Mouse (Mus musculus) lung, adult 2 months (tissue): ENCODE measurements around the gene P2ry10b. TPM values are rescaled to one million over a fixed set of nuclear protein-coding genes. Genes with fewer than 3 reads are reported as not detected.

Source experiments
- DNase-seq: peaks from one replicate; pipeline ENCODE4 v3.0.0; 2022
- H3K4me1 ChIP-seq: fragments of 200-500 bp; 2 replicates; pipeline ENCODE4 v1.6.1; 2011; ENCODE audit warnings: low read length; ENCODE audit not compliant: control insufficient read depth, insufficient read depth
- H3K4me3 ChIP-seq: fragments of 200-500 bp; replicated peaks from 2 replicates; pipeline ENCODE3; 2011; ENCODE audit warnings: low read depth, mild to moderate bottlenecking, control low read depth, low read length; ENCODE audit errors: extremely low read depth
- CTCF ChIP-seq: fragments of 200-500 bp; IDR thresholded peaks from 2 replicates; pipeline ENCODE4 v1.5.1; 2011; ENCODE audit warnings: mild to moderate bottlenecking, low read length, control low read depth; ENCODE audit not compliant: insufficient read depth
- POLR2A ChIP-seq: fragments of 200-500 bp; IDR thresholded peaks from 2 replicates; pipeline ENCODE4 v1.6.1; 2011; ENCODE audit warnings: low read depth, mild to moderate bottlenecking, control low read depth, low read length, borderline replicate concordance; ENCODE audit errors: extremely low read depth
- WGBS: fragments of 180-500 bp; shearing (Covaris S2); methylation state at CpG from one replicate; pipeline ENCODE4 v1.1.7; 2018; 5-methylcytosine and 5-hydroxymethylcytosine counted together
- polyA plus RNA-seq: library from polyadenylated mRNA; depleted of rRNA; stranded (reverse); fragments of >200 nt; gene quantifications from 2 replicates; pipeline ENCODE4 v1.2.3, GENCODE M21; 2012; rRNA removed

Gene P2ry10b
- polyA plus RNA-seq, 1 experiment: 4.4 TPM

DNA sequence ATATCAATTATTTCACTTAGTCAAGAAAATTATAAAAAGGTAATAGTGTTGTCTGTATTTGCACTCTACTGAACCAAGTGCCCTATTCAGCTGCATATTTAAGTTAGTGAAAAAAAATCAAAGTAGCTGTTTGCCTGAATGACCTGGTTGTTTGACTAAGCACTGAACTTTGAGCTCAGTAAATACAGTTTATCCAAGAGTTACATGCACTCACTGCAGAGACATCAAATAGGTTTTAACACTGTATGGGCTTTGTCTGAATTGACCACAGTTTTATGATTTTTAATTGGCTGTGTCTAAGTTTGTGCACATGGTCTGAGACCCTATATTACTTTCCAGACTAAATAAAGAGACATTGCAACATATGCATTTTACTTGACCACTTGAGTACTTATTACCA is 20.4 kb downstream of the P2ry10b start:
- no peak for TF ChIP-seq POLR2A
- no peak for DNase-seq
- Histone ChIP-seq H3K4me1 (no peaks in the 10 kb centered on the region), H3K4me3 (no peak overlapping the region)

DNA sequence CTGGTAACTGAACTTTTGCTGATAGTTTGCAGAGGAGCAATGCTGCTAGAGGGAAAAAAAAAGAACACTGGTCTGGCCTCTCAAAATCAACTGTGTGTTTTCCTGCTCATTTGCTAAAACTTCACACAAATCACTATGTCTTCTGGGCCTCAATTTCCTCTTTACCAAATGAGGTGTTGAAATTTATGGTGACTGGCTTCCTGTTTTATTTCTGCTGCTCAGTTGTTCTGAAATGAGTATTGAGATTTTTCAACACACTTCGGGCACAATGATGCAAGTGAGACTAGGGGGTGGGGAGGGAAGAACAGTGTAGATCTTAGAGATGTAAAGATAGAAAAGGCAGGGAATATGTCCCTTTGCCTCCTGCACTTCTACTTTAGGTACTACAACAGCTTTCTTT is 30.0 kb downstream of the P2ry10b start:
- DNase-seq: no peak
- Histone ChIP-seq H3K4me3 (no peak overlapping the region), H3K4me1 (no peaks in the 10 kb centered on the region)
- TF ChIP-seq POLR2A: no peak
- WGBS: 64% methylated on average over 1 of the region's 1 CpGs

DNA sequence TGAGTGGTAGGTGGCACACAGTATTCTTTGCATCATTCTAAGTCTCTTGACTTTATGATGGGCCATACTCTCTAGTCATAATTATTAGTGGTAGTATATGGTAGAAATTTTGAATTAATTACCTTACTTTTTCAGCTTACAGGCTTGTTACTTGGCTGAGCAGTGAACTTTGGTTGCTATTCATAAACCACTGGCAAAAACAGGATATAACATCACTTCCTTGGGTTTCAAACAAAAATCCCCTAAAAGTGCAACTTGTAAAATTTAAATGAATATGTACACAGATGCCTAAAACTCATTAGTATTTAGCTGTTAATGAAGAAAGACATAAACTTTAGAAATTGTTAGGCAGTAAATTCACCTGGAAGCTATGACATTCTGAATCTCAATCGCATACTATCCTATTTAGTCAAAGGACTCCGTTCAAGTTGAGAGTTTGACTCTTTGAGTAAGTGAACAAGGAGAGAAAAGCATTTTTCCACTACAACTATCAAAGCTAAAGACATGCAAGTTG is 68.9 kb downstream of the P2ry10b start:
- 87% methylated on average over 2 of the region's 2 CpGs for WGBS
- TF ChIP-seq CTCF (no peak), POLR2A (no peak)

More for the DNA sequence above, 68.9 kb downstream of the P2ry10b start:
- DNase-seq: no peak
- Histone ChIP-seq H3K4me1 (no peaks in the 10 kb centered on the region), H3K4me3 (no peak overlapping the region)

Other genes with a start within 250 kb of the P2ry10b start
- 0.17 and 0.78 TPM in 2 replicates for gene Lpar4, start 228.3 kb upstream of the P2ry10b start, polyA plus RNA-seq
- 1.3 and 1.8 TPM in 2 replicates for gene P2ry10, start 60.4 kb upstream of the P2ry10b start, polyA plus RNA-seq
- gene Gpr174, start 107.0 kb downstream of the P2ry10b start, polyA plus RNA-seq: 0.17 and 0.43 TPM in 2 replicates